ENCODE assay signal across 50 mouse cellular contexts in the genomic region with DNA sequence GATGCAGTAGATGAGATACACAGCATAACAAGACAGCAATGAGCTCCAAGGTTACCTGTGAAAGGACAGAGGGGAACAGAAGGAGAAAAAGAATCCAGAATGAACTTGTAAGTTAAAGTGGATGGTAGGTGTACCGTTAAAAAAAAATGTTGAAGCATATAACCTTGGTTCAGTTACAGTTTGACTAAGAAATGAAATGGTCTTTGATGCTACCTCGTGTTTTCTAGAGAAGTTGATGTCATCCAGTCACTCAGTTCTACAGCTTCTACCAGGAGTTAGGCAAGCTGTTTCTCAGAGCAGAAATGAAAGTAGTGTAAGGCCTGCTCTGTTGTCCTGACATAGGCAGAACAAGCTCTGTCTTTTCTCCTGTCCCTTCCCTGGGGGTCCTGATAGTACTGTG. TPM values are rescaled to one million over a fixed set of nuclear protein-coding genes. Genes with fewer than 3 reads are reported as not detected.
"Had no signal": no experiment of that assay in that cellular context is flagged by ENCODE, and none has a peak within 500 bp of the region (broad histone marks: within the 10 kb centered on the region; RNA-seq: fewer than 3 reads in every experiment).

No protein-coding gene starts in this region.

- H3K27me3 ChIP-seq: heart, embryonic 12.5 days; heart, embryonic 13.5 days; heart, embryonic 15.5 days; hindbrain, embryonic 12.5 days; hindbrain, embryonic 13.5 days; hindbrain, embryonic 15.5 days; intestine, embryonic 15.5 days; kidney, embryonic 15.5 days had no signal

- DNase-seq: heart, postnatal 10 days; heart, postnatal 14 days; heart, postnatal 36 days; heart, postnatal 4 days; kidney, adult 11 months; kidney, adult 18-20 months; kidney, adult 2 months; kidney, adult 8-10 months; kidney, adult 9 months; kidney, postnatal 10 days; kidney, postnatal 14 days; kidney, postnatal 25 days; kidney, postnatal 36 days; kidney, postnatal 4 days; layer of hippocampus, adult 9-11 months; layer of hippocampus, postnatal 36 days had no signal

- H3K4me2 ChIP-seq: heart, embryonic 11.5 days; heart, embryonic 12.5 days; heart, embryonic 13.5 days; heart, embryonic 15.5 days; hindbrain, embryonic 12.5 days; hindbrain, embryonic 13.5 days; hindbrain, embryonic 14.5 days; hindbrain, embryonic 15.5 days; intestine, embryonic 15.5 days; kidney, embryonic 15.5 days had no signal

- H3K9me3 ChIP-seq: heart, embryonic 10.5 days; heart, embryonic 12.5 days; heart, embryonic 13.5 days; heart, embryonic 15.5 days; hindbrain, embryonic 10.5 days; hindbrain, embryonic 12.5 days; hindbrain, embryonic 13.5 days; hindbrain, embryonic 15.5 days; intestine, embryonic 15.5 days; kidney, embryonic 15.5 days had no signal

- ATAC-seq: hindbrain, embryonic 16.5 days; hindbrain, postnatal 0 days; inflammation-experienced regulatory T-cells, adult 6 months; intestine, embryonic 15.5 days; intestine, embryonic 16.5 days; intestine, postnatal 0 days had no signal

- H3K27ac ChIP-seq: heart, embryonic 10.5 days; heart, embryonic 13.5 days; heart, embryonic 15.5 days; hindbrain, embryonic 10.5 days; hindbrain, embryonic 12.5 days; hindbrain, embryonic 13.5 days; hindbrain, embryonic 14.5 days; hindbrain, embryonic 15.5 days; hindbrain, postnatal 0 days; intestine, embryonic 15.5 days; kidney, embryonic 15.5 days; kidney, postnatal 0 days; layer of hippocampus, adult 2 months had no signal

- H3K9ac ChIP-seq: heart, embryonic 12.5 days; heart, embryonic 13.5 days; heart, embryonic 15.5 days; hindbrain, embryonic 12.5 days; hindbrain, embryonic 13.5 days; hindbrain, embryonic 14.5 days; hindbrain, embryonic 15.5 days; intestine, embryonic 15.5 days; kidney, embryonic 15.5 days had no signal

- H3K4me3 ChIP-seq: heart, embryonic 10.5 days; heart, embryonic 12.5 days; heart, embryonic 13.5 days; heart, embryonic 15.5 days; hindbrain, embryonic 10.5 days; hindbrain, embryonic 12.5 days; hindbrain, embryonic 13.5 days; hindbrain, embryonic 15.5 days; intestine, embryonic 15.5 days; kidney, embryonic 15.5 days; layer of hippocampus, adult 2 months had no signal

- H3K4me1 ChIP-seq: hindbrain, embryonic 10.5 days; hindbrain, embryonic 12.5 days; hindbrain, embryonic 13.5 days; hindbrain, embryonic 15.5 days; intestine, embryonic 15.5 days; kidney, embryonic 15.5 days had no signal

RNA-seq across cellular contexts. Expression of a gene that starts 46.7 kb away (rescaled TPM):
- total RNA-seq: heart, adult 8-10 months; heart, postnatal 14 days; heart, postnatal 25 days; heart, postnatal 36 days; heart, postnatal 4 days; hematopoietic stem cell, adult 5-6 weeks; layer of hippocampus, adult 18-20 months; layer of hippocampus, adult 2 months; layer of hippocampus, postnatal 10 days; layer of hippocampus, postnatal 14 days; layer of hippocampus, postnatal 25 days; layer of hippocampus, postnatal 36 days had no signal
- polyA plus RNA-seq: heart, embryonic 10.5 days; heart, embryonic 11.5 days; heart, embryonic 12.5 days; heart, embryonic 13.5 days; heart, embryonic 14.5 days; heart, embryonic 15.5 days; heart, embryonic 16.5 days; heart, postnatal 0 days; hindbrain, embryonic 10.5 days; hindbrain, embryonic 11.5 days; hindbrain, embryonic 12.5 days; hindbrain, embryonic 13.5 days; hindbrain, embryonic 14.5 days; hindbrain, embryonic 15.5 days; hindbrain, postnatal 0 days; inflammation-experienced regulatory T-cells, adult 6 months; intestine, embryonic 14.5 days; intestine, embryonic 15.5 days; intestine, embryonic 16.5 days; intestine, postnatal 0 days; kidney, adult 2 months; kidney, embryonic 14.5 days; kidney, embryonic 15.5 days; large intestine, adult 2 months had no signal

RNA-seq across cellular contexts. Expression of a gene that starts 53.1 kb away (rescaled TPM):
- total RNA-seq: hematopoietic stem cell, adult 5-6 weeks; layer of hippocampus, postnatal 10 days had no signal
- polyA plus RNA-seq: heart, embryonic 13.5 days; heart, embryonic 14.5 days; heart, embryonic 15.5 days; heart, embryonic 16.5 days; hindbrain, embryonic 10.5 days; hindbrain, embryonic 11.5 days; hindbrain, embryonic 12.5 days; hindbrain, embryonic 13.5 days; hindbrain, embryonic 14.5 days; hindbrain, embryonic 15.5 days; hindbrain, embryonic 16.5 days; inflammation-experienced regulatory T-cells, adult 6 months; intestine, embryonic 14.5 days; intestine, embryonic 15.5 days; intestine, embryonic 16.5 days; intestine, postnatal 0 days; kidney, adult 2 months; kidney, embryonic 14.5 days; kidney, embryonic 15.5 days; kidney, embryonic 16.5 days; kidney, postnatal 0 days; large intestine, adult 2 months had no signal
